ENCODE assay signal across 8 mouse cellular contexts in genomic region chr5:66617921-66618460, GRCm38 (mm10). TPM values are rescaled to one million over a fixed set of nuclear protein-coding genes. Genes with fewer than 3 reads are reported as not detected.
DNase-seq lines count a peak whose midpoint lies in the region; ATAC-seq lines count a peak whose summit lies in the region.

No protein-coding gene starts in this region.

- H3K27ac ChIP-seq in embryonic facial prominence, embryonic 12.5 days: peak overlapping the region; percentile 98
- H3K27ac ChIP-seq in hindbrain, embryonic 12.5 days: peak overlapping the region; percentile 98
- H3K27ac ChIP-seq in limb, embryonic 13.5 days: peak overlapping the region; percentile 98
- H3K27ac ChIP-seq in neural tube, embryonic 13.5 days (replicated peaks): peak overlapping the region; percentile 98

- no peaks in the 10 kb centered on the region for H3K9me3 ChIP-seq in embryonic facial prominence, embryonic 12.5 days
- H3K9me3 ChIP-seq in hindbrain, embryonic 12.5 days (replicated peaks): no peaks in the 10 kb centered on the region
- no peaks in the 10 kb centered on the region for H3K9me3 ChIP-seq in limb, embryonic 13.5 days
- H3K9me3 ChIP-seq in neural tube, embryonic 13.5 days: no peaks in the 10 kb centered on the region

- peaks cover 30% of the 10 kb centered on the region for H3K4me1 ChIP-seq in embryonic facial prominence, embryonic 12.5 days
- peaks cover 38% of the 10 kb centered on the region for H3K4me1 ChIP-seq in hindbrain, embryonic 12.5 days
- H3K4me1 ChIP-seq in limb, embryonic 13.5 days: peaks cover 61% of the 10 kb centered on the region
- peaks cover 61% of the 10 kb centered on the region for H3K4me1 ChIP-seq in neural tube, embryonic 13.5 days (replicated peaks)

- peak overlapping the region; percentile 90 for H3K9ac ChIP-seq in embryonic facial prominence, embryonic 12.5 days
- peak overlapping the region; percentile 95 for H3K9ac ChIP-seq in hindbrain, embryonic 12.5 days
- peak overlapping the region; percentile 96 for H3K9ac ChIP-seq in limb, embryonic 13.5 days
- peak overlapping the region; percentile 96 for H3K9ac ChIP-seq in neural tube, embryonic 13.5 days

- H3K4me3 ChIP-seq in embryonic facial prominence, embryonic 12.5 days: peak overlapping the region; percentile 89
- peak overlapping the region; percentile 74 for H3K4me3 ChIP-seq in hindbrain, embryonic 12.5 days
- H3K4me3 ChIP-seq in limb, embryonic 13.5 days: peak overlapping the region; percentile 73
- peak overlapping the region; percentile 73 for H3K4me3 ChIP-seq in neural tube, embryonic 13.5 days

- H3K36me3 ChIP-seq in embryonic facial prominence, embryonic 12.5 days: no peaks in the 10 kb centered on the region
- no peaks in the 10 kb centered on the region for H3K36me3 ChIP-seq in hindbrain, embryonic 12.5 days
- no peaks in the 10 kb centered on the region for H3K36me3 ChIP-seq in limb, embryonic 13.5 days
- no peaks in the 10 kb centered on the region for H3K36me3 ChIP-seq in neural tube, embryonic 13.5 days

- intact Hi-C loops in left cerebral cortex, postnatal 4 days (cut with DNase I): loop anchor here (2.0 to 10.0 kb wide), 3 partner anchors 193 to 363 kb away; partner anchors contain the start of gene Nsun7
- intact Hi-C loops in left cerebral cortex, postnatal 25 days (cut with DNase I): loop anchor here (1.0 to 5.0 kb wide), 3 partner anchors 96 to 229 kb away; no protein-coding TSS in a partner anchor

- DNase-seq in left cerebral cortex, postnatal 4 days: peak; percentile 35
- DNase-seq in left cerebral cortex, postnatal 25 days (ENCODE audit: low spot score in 2 of 2): no peak
- peak; percentile 44 for DNase-seq in adrenal gland, adult 8-10 months
- no peak for DNase-seq in right cerebral cortex, postnatal 14 days

- under 1% methylated on average over 45 of the region's 54 CpGs for WGBS in embryonic facial prominence, embryonic 12.5 days
- WGBS in hindbrain, embryonic 12.5 days: under 1% methylated on average over 45 of the region's 54 CpGs
- 0% methylated on average over 43 of the region's 54 CpGs for WGBS in limb, embryonic 13.5 days
- WGBS in neural tube, embryonic 13.5 days: under 1% methylated on average over 54 of the region's 54 CpGs

- H3K27me3 ChIP-seq in embryonic facial prominence, embryonic 12.5 days: no peaks in the 10 kb centered on the region
- H3K27me3 ChIP-seq in hindbrain, embryonic 12.5 days: no peaks in the 10 kb centered on the region
- no peaks in the 10 kb centered on the region for H3K27me3 ChIP-seq in limb, embryonic 13.5 days
- no peaks in the 10 kb centered on the region for H3K27me3 ChIP-seq in neural tube, embryonic 13.5 days

- H3K4me2 ChIP-seq in embryonic facial prominence, embryonic 12.5 days (replicated peaks): peak overlapping the region; percentile 76
- H3K4me2 ChIP-seq in hindbrain, embryonic 12.5 days (replicated peaks): peak overlapping the region; percentile 73
- peak overlapping the region; percentile 85 for H3K4me2 ChIP-seq in limb, embryonic 13.5 days (replicated peaks)
- peak overlapping the region; percentile 74 for H3K4me2 ChIP-seq in neural tube, embryonic 13.5 days

- peak; percentile 63 for ATAC-seq in embryonic facial prominence, embryonic 12.5 days (ENCODE audit: insufficient number of reproducible peaks, insufficient read depth, low FRiP score, low TSS enrichment)
- ATAC-seq in hindbrain, embryonic 12.5 days (ENCODE audit: low FRiP score): peak; percentile 74
- ATAC-seq in limb, embryonic 13.5 days (ENCODE audit: low FRiP score, low read depth): peak; percentile 71
- peak; percentile 72; the same call in 1 of the 2 replicates for ATAC-seq in neural tube, embryonic 13.5 days (ENCODE audit: low read depth)

RNA-seq across cellular contexts. Expression of gene Apbb2, which starts 0.6 kb away (rescaled TPM):
- 100 to 1,000 TPM in 1 of 2 experiments, 10 to 100 TPM in 1; 96.4 to 104 TPM for total RNA-seq in left cerebral cortex, postnatal 4 days (2021)
- 10 to 100 TPM; 60.5 to 66.8 TPM for total RNA-seq in left cerebral cortex, postnatal 25 days (2021)
- 10 to 100 TPM; 61.2 to 89.9 (median 81.5) TPM for total RNA-seq in adrenal gland, adult 8-10 months (2022)
- 52.9 and 53.2 TPM in 2 replicates for polyA plus RNA-seq in embryonic facial prominence, embryonic 12.5 days (2016; fragmentation: Nextera tagmentation; extraction: Ambion mirVana)
- 82.4 and 99.6 TPM in 2 replicates for polyA plus RNA-seq in hindbrain, embryonic 12.5 days (2016; fragmentation: Nextera tagmentation; extraction: Ambion mirVana)
- polyA plus RNA-seq in limb, embryonic 13.5 days (2015; fragmentation: Nextera tagmentation; extraction: Ambion mirVana): 60.2 and 63.9 TPM in 2 replicates
- polyA plus RNA-seq in neural tube, embryonic 13.5 days (2015; fragmentation: Nextera tagmentation; extraction: Ambion mirVana): 108 and 123 TPM in 2 replicates

RNA-seq across cellular contexts. Expression of gene Uchl1, which starts 57.9 kb away (rescaled TPM):
- 1,000 to 10,000 TPM; 1,371 to 1,423 TPM for total RNA-seq in left cerebral cortex, postnatal 4 days (2021)
- total RNA-seq in left cerebral cortex, postnatal 25 days (2021): 100 to 1,000 TPM; 903 to 958 TPM
- total RNA-seq in adrenal gland, adult 8-10 months (2022): 100 to 1,000 TPM in 2 of 4 experiments, 10 to 100 TPM in 2; 74.1 to 210 (median 151) TPM
- 141 and 184 TPM in 2 replicates for polyA plus RNA-seq in embryonic facial prominence, embryonic 12.5 days (2016; fragmentation: Nextera tagmentation; extraction: Ambion mirVana)
- polyA plus RNA-seq in hindbrain, embryonic 12.5 days (2016; fragmentation: Nextera tagmentation; extraction: Ambion mirVana): 592 and 600 TPM in 2 replicates
- 95.3 and 95.8 TPM in 2 replicates for polyA plus RNA-seq in limb, embryonic 13.5 days (2015; fragmentation: Nextera tagmentation; extraction: Ambion mirVana)
- 1,095 and 1,278 TPM in 2 replicates for polyA plus RNA-seq in neural tube, embryonic 13.5 days (2015; fragmentation: Nextera tagmentation; extraction: Ambion mirVana)

Comparison
In these comparisons a context has a peak if more than half of its experiments do, and no peak if none do; other contexts are left out.
1. DNase-seq: peak in left cerebral cortex, postnatal 4 days (single experiment) and adrenal gland, adult 8-10 months (single experiment); none in left cerebral cortex, postnatal 25 days (0 of 2) and right cerebral cortex, postnatal 14 days (single experiment).
2. Peak in every context shown above with its lines, with median percentiles within 50 percentile points of each other: ATAC-seq, H3K27ac ChIP-seq, H3K4me2 ChIP-seq, H3K4me3 ChIP-seq and H3K9ac ChIP-seq.